Mouse (Mus musculus): ENCODE measurements around the gene Trim54.

- TF ChIP-seq CTCF (conservative IDR thresholded peaks at IDR 0.05; ENCODE audit: low read length) (peak; percentile 65), NANOG (IDR thresholded peaks at IDR 0.05; ENCODE audit: borderline replicate concordance, low read length) (no peak)
Measured at GRCm38 (mm10) chr5:31110781-31111180, 5.7 kb upstream of the Trim54 start.

Measured in E14TG2a.4 (cell line).